Mouse (Mus musculus) small intestine, adult 2 months (tissue): ENCODE results near the gene Lrrc4b.

Experiments used
- CTCF ChIP-seq: fragments of 200-500 bp; IDR thresholded peaks from 2 replicates; pipeline ENCODE4 v1.5.1; 2012; ENCODE audit warnings: low read depth, mild to moderate bottlenecking, control low read depth, inconsistent platforms, low read length, moderate library complexity, mixed read lengths; ENCODE audit not compliant: insufficient replicate concordance, insufficient read length; ENCODE audit errors: extremely low read depth
- POLR2A ChIP-seq: fragments of 200-500 bp; IDR thresholded peaks from 2 replicates; pipeline ENCODE4 v1.6.1; 2012; ENCODE audit warnings: low read depth, mild to moderate bottlenecking, control low read depth, inconsistent platforms, low read length, moderate library complexity

DNA sequence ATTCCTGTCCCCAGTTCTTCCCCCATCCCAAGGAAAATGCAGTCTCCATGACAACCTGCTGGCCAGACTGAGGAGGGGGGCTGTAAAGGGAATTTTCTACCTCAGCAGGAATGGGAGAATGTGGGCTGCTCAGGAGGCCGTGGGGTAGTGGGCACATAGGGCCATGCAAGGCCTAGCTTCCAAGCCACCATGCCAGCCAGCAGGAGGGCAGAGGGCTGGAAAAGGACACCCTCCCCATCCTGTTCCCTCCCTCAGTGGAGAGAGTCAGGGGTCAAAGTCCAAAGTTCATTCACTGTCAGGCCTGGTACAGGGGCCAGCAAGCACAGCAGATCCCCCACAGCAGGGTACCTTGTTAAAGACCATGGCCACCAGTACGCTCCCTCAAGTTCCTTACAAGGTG is 36.3 kb downstream of the Lrrc4b start, which contains the start of gene Aspdh:
- TF ChIP-seq CTCF: no peak
- TF ChIP-seq POLR2A: no peak
